Mouse (Mus musculus): ENCODE measurements around the gene Znhit1. TPM values are rescaled to one million over a fixed set of nuclear protein-coding genes. Genes with fewer than 3 reads are reported as not detected.
"Not testable (repeated sequence)": the region's sequence is repeated elsewhere in the genome, so short reads cannot be mapped to it uniquely, and the experiment has no call there.

The Znhit1 gene
- polyA plus RNA-seq, 1 experiment from 2014 or later: 97.4 TPM

GRCm38 (mm10) chr5:136947874-136948273 lies 39.9 kb downstream of the Znhit1 start:
- H3K4me3 ChIP-seq (ENCODE audit: low read depth, low read length): no peak overlapping the region
- H3K9me3 ChIP-seq (ENCODE audit: low read depth, low read length): no peaks in the 10 kb centered on the region
- no peak for TF ChIP-seq CTCF (IDR thresholded peaks at IDR 0.05; ENCODE audit: low read depth)
- H3K9ac ChIP-seq: no peak overlapping the region
- H3K27me3 ChIP-seq (ENCODE audit: insufficient read depth, low read length): no peaks in the 10 kb centered on the region
- no peak for ATAC-seq (ENCODE audit: insufficient read depth)
- DNase-seq: no peak
- H3K27ac ChIP-seq (ENCODE audit: low read depth): no peak overlapping the region
- no peaks in the 10 kb centered on the region for H3K4me1 ChIP-seq (ENCODE audit: insufficient read depth)
- no peak overlapping the region for H3K4me2 ChIP-seq
- no peaks in the 10 kb centered on the region for H3K36me3 ChIP-seq (ENCODE audit: insufficient read depth)

GRCm38 (mm10) chr5:136945084-136945483 lies 42.7 kb downstream of the Znhit1 start:
- DNase-seq: no peak
- no peak for ATAC-seq (ENCODE audit: insufficient read depth)
- Histone ChIP-seq H3K27ac (ENCODE audit: low read depth) (no peak overlapping the region), H3K9ac (no peak overlapping the region), H3K27me3 (ENCODE audit: insufficient read depth, low read length) (no peaks in the 10 kb centered on the region), H3K4me3 (ENCODE audit: low read depth, low read length) (no peak overlapping the region), H3K4me2 (no peak overlapping the region), H3K36me3 (ENCODE audit: insufficient read depth) (no peaks in the 10 kb centered on the region), H3K4me1 (ENCODE audit: insufficient read depth) (no peaks in the 10 kb centered on the region; the same call in 1 of the 2 replicates), H3K9me3 (ENCODE audit: low read depth, low read length) (no peaks in the 10 kb centered on the region)
- 72% methylated on average over 12 of the region's 12 CpGs for WGBS
- TF ChIP-seq CTCF (IDR thresholded peaks at IDR 0.05; ENCODE audit: low read depth): no peak

GRCm38 (mm10) chr5:136943382-136943781 lies 44.4 kb downstream of the Znhit1 start:
- H3K36me3 ChIP-seq (ENCODE audit: insufficient read depth): no peaks in the 10 kb centered on the region
- H3K4me3 ChIP-seq (ENCODE audit: low read depth, low read length): no peak overlapping the region
- H3K4me2 ChIP-seq: no peak overlapping the region
- H3K9ac ChIP-seq: no peak overlapping the region
- peak overlapping the region; percentile 75 for H3K27ac ChIP-seq (ENCODE audit: low read depth)
- no peak for DNase-seq
- H3K9me3 ChIP-seq (ENCODE audit: low read depth, low read length): no peaks in the 10 kb centered on the region
- ATAC-seq (ENCODE audit: insufficient read depth): no peak
- no peaks in the 10 kb centered on the region for H3K27me3 ChIP-seq (ENCODE audit: insufficient read depth, low read length)
- 67% methylated on average over 2 of the region's 2 CpGs for WGBS
- no peaks in the 10 kb centered on the region; the same call in 1 of the 2 replicates for H3K4me1 ChIP-seq (ENCODE audit: insufficient read depth)
- no peak for TF ChIP-seq CTCF (IDR thresholded peaks at IDR 0.05; ENCODE audit: low read depth)

GRCm38 (mm10) chr5:136942781-136943180 lies 45.0 kb downstream of the Znhit1 start:
- TF ChIP-seq CTCF (IDR thresholded peaks at IDR 0.05; ENCODE audit: low read depth): no peak
- Histone ChIP-seq H3K27ac (ENCODE audit: low read depth) (peak overlapping the region; percentile 75), H3K4me1 (ENCODE audit: insufficient read depth) (no peaks in the 10 kb centered on the region; the same call in 1 of the 2 replicates), H3K36me3 (ENCODE audit: insufficient read depth) (no peaks in the 10 kb centered on the region), H3K9me3 (ENCODE audit: low read depth, low read length) (no peaks in the 10 kb centered on the region), H3K27me3 (ENCODE audit: insufficient read depth, low read length) (no peaks in the 10 kb centered on the region), H3K4me3 (ENCODE audit: low read depth, low read length) (no peak overlapping the region), H3K4me2 (no peak overlapping the region), H3K9ac (no peak overlapping the region)
- no peak for ATAC-seq (ENCODE audit: insufficient read depth)
- peak; percentile 60 for DNase-seq
- WGBS: 45% methylated on average over 3 of the region's 3 CpGs

- H3K36me3 ChIP-seq (ENCODE audit: insufficient read depth): no peaks in the 10 kb centered on the region
- H3K4me3 ChIP-seq (ENCODE audit: low read depth, low read length): no peak overlapping the region
- 86% methylated on average over 12 of the region's 12 CpGs for WGBS
- ATAC-seq (ENCODE audit: insufficient read depth) (no peak), DNase-seq (no peak)
- H3K4me1 ChIP-seq (ENCODE audit: insufficient read depth): no peaks in the 10 kb centered on the region; the same call in 1 of the 2 replicates
- no peaks in the 10 kb centered on the region for H3K9me3 ChIP-seq (ENCODE audit: low read depth, low read length)
- TF ChIP-seq CTCF (IDR thresholded peaks at IDR 0.05; ENCODE audit: low read depth): no peak
- H3K9ac ChIP-seq: no peak overlapping the region
- H3K27ac ChIP-seq (ENCODE audit: low read depth): no peak overlapping the region
- no peaks in the 10 kb centered on the region for H3K27me3 ChIP-seq (ENCODE audit: insufficient read depth, low read length)
- H3K4me2 ChIP-seq: no peak overlapping the region
Measured at GRCm38 (mm10) chr5:136940845-136941560, 46.8 kb downstream of the Znhit1 start.

- H3K4me1 ChIP-seq (ENCODE audit: insufficient read depth); DNase-seq; H3K4me2 ChIP-seq; H3K27me3 ChIP-seq (ENCODE audit: insufficient read depth, low read length); H3K9ac ChIP-seq; H3K4me3 ChIP-seq (ENCODE audit: low read depth, low read length); H3K36me3 ChIP-seq (ENCODE audit: insufficient read depth); H3K9me3 ChIP-seq (ENCODE audit: low read depth, low read length); H3K27ac ChIP-seq (ENCODE audit: low read depth); ATAC-seq (ENCODE audit: insufficient read depth): not testable (repeated sequence)
- 77% methylated on average over 6 of the region's 6 CpGs for WGBS
Measured at GRCm38 (mm10) chr5:136940029-136940428, 47.8 kb downstream of the Znhit1 start.

- H3K4me3 ChIP-seq (ENCODE audit: low read depth, low read length): no peak overlapping the region
- no peak overlapping the region for H3K27ac ChIP-seq (ENCODE audit: low read depth)
- DNase-seq (no peak), ATAC-seq (ENCODE audit: insufficient read depth) (no peak)
- H3K4me1 ChIP-seq (ENCODE audit: insufficient read depth): no peaks in the 10 kb centered on the region; the same call in 1 of the 2 replicates
- H3K4me2 ChIP-seq: no peak overlapping the region
- 66% methylated on average over 7 of the region's 7 CpGs for WGBS
- H3K9ac ChIP-seq: no peak overlapping the region
- H3K9me3 ChIP-seq (ENCODE audit: low read depth, low read length): no peaks in the 10 kb centered on the region
- no peaks in the 10 kb centered on the region for H3K27me3 ChIP-seq (ENCODE audit: insufficient read depth, low read length)
- H3K36me3 ChIP-seq (ENCODE audit: insufficient read depth): no peaks in the 10 kb centered on the region
- peak; percentile 55 for TF ChIP-seq CTCF (IDR thresholded peaks at IDR 0.05; ENCODE audit: low read depth)
Measured at GRCm38 (mm10) chr5:136939284-136939683, 48.5 kb downstream of the Znhit1 start.
